In the genomic region with DNA sequence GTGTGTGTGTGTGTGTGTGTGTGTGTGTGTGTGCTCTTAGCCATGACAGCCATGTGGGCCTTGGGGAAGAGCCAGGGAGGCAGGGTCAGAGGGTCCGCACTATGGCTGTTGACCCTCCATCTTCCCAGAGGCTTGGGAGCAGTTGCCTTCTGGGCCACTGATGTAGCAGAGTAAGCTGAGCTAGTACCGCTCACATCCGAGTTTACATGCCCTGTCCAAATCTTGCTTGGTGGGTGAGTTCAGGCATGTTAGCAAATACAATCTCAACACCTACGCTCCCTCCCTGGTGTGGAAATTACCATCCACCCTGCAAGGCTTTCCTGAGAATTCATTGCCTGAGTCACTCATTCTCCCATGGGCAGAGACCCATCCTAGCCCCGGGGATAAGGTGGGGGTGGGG, we compare ENCODE assay signal across 30 mouse cellular contexts. TPM values are rescaled to one million over a fixed set of nuclear protein-coding genes. Genes with fewer than 3 reads are reported as not detected.
A peak's percentile ranks its signal among the peaks of the same experiment; 100 is the strongest.
DNase-seq lines count a peak whose midpoint lies in the region; ATAC-seq and TF ChIP-seq lines count a peak whose summit lies in the region.
"Had no signal": no experiment of that assay in that cellular context is flagged by ENCODE, and none has a peak within 500 bp of the region (broad histone marks: within the 10 kb centered on the region; RNA-seq: fewer than 3 reads in every experiment).

No protein-coding gene starts in this region.

- peaks cover 21% of the 10 kb centered on the region for H3K4me1 ChIP-seq in limb, embryonic 15.5 days
- peaks cover 9% of the 10 kb centered on the region for H3K4me1 ChIP-seq in limb, embryonic 10.5 days
- H3K4me1 ChIP-seq in stomach, postnatal 0 days (replicated peaks; ENCODE audit: control insufficient read depth, insufficient read depth): 0 out of 2 replicates have a peak, but pooled peaks cover 3% of the 10 kb centered on the region
- no peaks in the 10 kb centered on the region for H3K4me1 ChIP-seq in intestine, postnatal 0 days (replicated peaks; ENCODE audit: control insufficient read depth, insufficient read depth, low read length)
- H3K4me1 ChIP-seq: forebrain, embryonic 12.5 days; forebrain, embryonic 15.5 days; hindbrain, embryonic 12.5 days; hindbrain, embryonic 15.5 days had no signal

- DNase-seq in frontal cortex, postnatal 36 days (ENCODE audit: low spot score in 2 of 2): no peak
- DNase-seq in limb, embryonic 10.5 days (ENCODE audit: low spot score): no peak
- DNase-seq in stomach, postnatal 0 days (ENCODE audit: low spot score): no peak
- DNase-seq: adrenal gland, adult 2 months; adrenal gland, postnatal 14 days; B cell, adult 2 months; cerebellum, adult 11-12 months; cerebellum, adult 8-10 months; cerebellum, postnatal 10 days; cerebellum, postnatal 36 days; embryo, embryonic 11 days; gastrocnemius, adult 2 months; gastrocnemius, postnatal 14 days; heart, adult 2 months; heart, postnatal 14 days; kidney, adult 11 months had no signal

- H3K4me2 ChIP-seq in limb, embryonic 15.5 days: no peak overlapping the region
- H3K4me2 ChIP-seq in stomach, postnatal 0 days (replicated peaks; ENCODE audit: low read depth): no peak overlapping the region
- no peak overlapping the region for H3K4me2 ChIP-seq in intestine, postnatal 0 days (replicated peaks; ENCODE audit: low read depth)
- H3K4me2 ChIP-seq: embryonic facial prominence, embryonic 15.5 days; forebrain, embryonic 12.5 days; forebrain, embryonic 15.5 days; heart, embryonic 13.5 days; hindbrain, embryonic 12.5 days; hindbrain, embryonic 15.5 days had no signal

- no peaks in the 10 kb centered on the region for H3K27me3 ChIP-seq in limb, embryonic 15.5 days
- H3K27me3 ChIP-seq in limb, embryonic 10.5 days (ENCODE audit: low read depth, poor library complexity, severe bottlenecking): no peaks in the 10 kb centered on the region
- H3K27me3 ChIP-seq in stomach, postnatal 0 days (ENCODE audit: control insufficient read depth, insufficient read depth, low read length): no peaks in the 10 kb centered on the region
- no peaks in the 10 kb centered on the region for H3K27me3 ChIP-seq in intestine, postnatal 0 days (replicated peaks; ENCODE audit: control insufficient read depth, insufficient read depth, low read length)
- H3K27me3 ChIP-seq: embryonic facial prominence, embryonic 15.5 days; forebrain, embryonic 12.5 days; forebrain, embryonic 15.5 days; hindbrain, embryonic 12.5 days; hindbrain, embryonic 15.5 days had no signal

- 78% methylated on average over 5 of the region's 5 CpGs for WGBS in limb, embryonic 15.5 days
- WGBS in limb, embryonic 10.5 days: 86% methylated on average over 5 of the region's 5 CpGs
- 65% methylated on average over 5 of the region's 5 CpGs for WGBS in stomach, postnatal 0 days
- whole genome bisulfite sequencing in intestine, postnatal 0 days: 90% methylated on average over 5 of the region's 5 CpGs

- no peaks in the 10 kb centered on the region for H3K9me3 ChIP-seq in limb, embryonic 15.5 days
- no peaks in the 10 kb centered on the region for H3K9me3 ChIP-seq in limb, embryonic 10.5 days (replicated peaks)
- H3K9me3 ChIP-seq in stomach, postnatal 0 days (ENCODE audit: control insufficient read depth, low read length): no peaks in the 10 kb centered on the region
- H3K9me3 ChIP-seq in intestine, postnatal 0 days (ENCODE audit: control insufficient read depth): no peaks in the 10 kb centered on the region
- H3K9me3 ChIP-seq: embryonic facial prominence, embryonic 15.5 days; forebrain, embryonic 12.5 days; forebrain, embryonic 15.5 days; heart, embryonic 10.5 days; heart, embryonic 13.5 days; hindbrain, embryonic 12.5 days; hindbrain, embryonic 15.5 days had no signal

- no peak overlapping the region for H3K4me3 ChIP-seq in limb, embryonic 15.5 days
- no peak overlapping the region for H3K4me3 ChIP-seq in limb, embryonic 10.5 days
- no peak overlapping the region for H3K4me3 ChIP-seq in stomach, postnatal 0 days (ENCODE audit: low read depth, low read length)
- no peak overlapping the region for H3K4me3 ChIP-seq in intestine, postnatal 0 days (ENCODE audit: low read depth, low read length)
- H3K4me3 ChIP-seq: embryonic facial prominence, embryonic 15.5 days; forebrain, embryonic 12.5 days; forebrain, embryonic 15.5 days; gastrocnemius, adult 2 months; heart, adult 2 months; heart, embryonic 10.5 days; heart, embryonic 13.5 days; hindbrain, embryonic 12.5 days; hindbrain, embryonic 15.5 days had no signal

- ATAC-seq in frontal cortex, adult (ENCODE audit: low TSS enrichment): peak; percentile 9; the same call in 1 of the 2 replicates
- ATAC-seq in limb, embryonic 15.5 days (ENCODE audit: insufficient number of reproducible peaks, low FRiP score, low TSS enrichment, low read depth): no peak
- ATAC-seq in stomach, postnatal 0 days (ENCODE audit: low FRiP score, low TSS enrichment): no peak
- no peak for ATAC-seq in intestine, postnatal 0 days
- ATAC-seq: forebrain, embryonic 15.5 days had no signal

- 0 out of 2 replicates have a peak overlapping the region, but pooled peaks have one; percentile 57 for H3K27ac ChIP-seq in limb, embryonic 15.5 days
- H3K27ac ChIP-seq in limb, embryonic 10.5 days: no peak overlapping the region
- H3K27ac ChIP-seq in stomach, postnatal 0 days (replicated peaks): peak overlapping the region; percentile 49; the same call in 1 of the 2 replicates
- no peak overlapping the region for H3K27ac ChIP-seq in intestine, postnatal 0 days (ENCODE audit: low read depth, low read length)
- H3K27ac ChIP-seq: forebrain, embryonic 12.5 days; forebrain, embryonic 15.5 days; gastrocnemius, adult 2 months; heart, adult 2 months; hindbrain, embryonic 12.5 days; hindbrain, embryonic 15.5 days had no signal

- H3K36me3 ChIP-seq in limb, embryonic 15.5 days: no peaks in the 10 kb centered on the region
- no peaks in the 10 kb centered on the region for H3K36me3 ChIP-seq in limb, embryonic 10.5 days
- no peaks in the 10 kb centered on the region for H3K36me3 ChIP-seq in stomach, postnatal 0 days (ENCODE audit: control insufficient read depth, insufficient read depth, low read length)
- H3K36me3 ChIP-seq in intestine, postnatal 0 days (ENCODE audit: control insufficient read depth, insufficient read depth): no peaks in the 10 kb centered on the region; the same call in 1 of the 2 replicates
- H3K36me3 ChIP-seq: embryonic facial prominence, embryonic 15.5 days; forebrain, embryonic 12.5 days; forebrain, embryonic 15.5 days; G1E; heart, embryonic 10.5 days; heart, embryonic 13.5 days; hindbrain, embryonic 12.5 days; hindbrain, embryonic 15.5 days had no signal

- no peak for TF ChIP-seq CTCF in stomach, postnatal 0 days (IDR thresholded peaks at IDR 0.05; ENCODE audit: low read depth)
- TF ChIP-seq CTCF in intestine, postnatal 0 days (IDR thresholded peaks at IDR 0.05; ENCODE audit: low read depth): no peak

- no peak overlapping the region for H3K9ac ChIP-seq in limb, embryonic 15.5 days
- no peak overlapping the region for H3K9ac ChIP-seq in stomach, postnatal 0 days (ENCODE audit: low read length)
- H3K9ac ChIP-seq in intestine, postnatal 0 days (ENCODE audit: low read depth, low read length): no peak overlapping the region
- H3K9ac ChIP-seq: embryonic facial prominence, embryonic 15.5 days; forebrain, embryonic 12.5 days; forebrain, embryonic 15.5 days; heart, embryonic 13.5 days; hindbrain, embryonic 12.5 days; hindbrain, embryonic 15.5 days had no signal

- TF ChIP-seq EP300 in stomach, postnatal 0 days (optimal IDR thresholded peaks at IDR 0.05): no peak

RNA-seq across cellular contexts. Expression of a gene that starts 21.8 kb away (rescaled TPM):
- polyA plus RNA-seq in limb, embryonic 15.5 days (2015; fragmentation: Nextera tagmentation; extraction: Ambion mirVana): 7.8 and 15.1 TPM in 2 replicates
- polyA plus RNA-seq in limb, embryonic 10.5 days (2016; fragmentation: Nextera tagmentation; extraction: Ambion mirVana): 0.11 and 0.15 TPM in 2 replicates
- polyA plus RNA-seq in stomach, postnatal 0 days (2015; fragmentation: Nextera tagmentation; extraction: Ambion mirVana): 0.46 and 0.59 TPM in 2 replicates
- polyA plus RNA-seq in intestine, postnatal 0 days (2015; fragmentation: Nextera tagmentation; extraction: Ambion mirVana): 0.66 and 0.72 TPM in 2 replicates
- polyA plus RNA-seq: G1E; heart, embryonic 10.5 days had no signal

RNA-seq across cellular contexts. Expression of a gene that starts 53.3 kb away (rescaled TPM):
- 1.0 and 1.1 TPM in 2 replicates for polyA plus RNA-seq in limb, embryonic 15.5 days (2015; fragmentation: Nextera tagmentation; extraction: Ambion mirVana)
- not detected in 2 replicates for polyA plus RNA-seq in limb, embryonic 10.5 days (2016; fragmentation: Nextera tagmentation; extraction: Ambion mirVana)
- polyA plus RNA-seq in stomach, postnatal 0 days (2015; fragmentation: Nextera tagmentation; extraction: Ambion mirVana): 0.56 and 0.63 TPM in 2 replicates
- 7.7 and 7.8 TPM in 2 replicates for polyA plus RNA-seq in intestine, postnatal 0 days (2015; fragmentation: Nextera tagmentation; extraction: Ambion mirVana)
- polyA plus RNA-seq: cortical plate, adult 2 months; embryonic facial prominence, embryonic 11.5 days; forebrain, embryonic 12.5 days; forebrain, embryonic 15.5 days; G1E; heart, embryonic 13.5 days; heart, embryonic 16.5 days; hindbrain, embryonic 12.5 days; hindbrain, embryonic 15.5 days had no signal

Comparison
In these comparisons a context has a peak if more than half of its experiments do, and no peak if none do; other contexts are left out.
1. H3K27ac ChIP-seq: peak in limb, embryonic 15.5 days (single experiment) and stomach, postnatal 0 days (single experiment); none in limb, embryonic 10.5 days (single experiment) and intestine, postnatal 0 days (single experiment).